Mouse (Mus musculus) MEL (cell line): ENCODE results near the gene Frmd6.

ENCODE experiments used
- CTCF ChIP-seq, 3 experiments: IDR thresholded peaks in 2 of 3; conservative IDR thresholded peaks in 1 of 3; 2 replicates each; pipeline ENCODE4 v1.5.1; 2011 to 2012; ENCODE audit warnings: low read length in 3 of 3, low read depth in 2 of 3, mild to moderate bottlenecking in 2 of 3, improper control_type of control experiment in 1 of 3, inconsistent platforms in 1 of 3, mixed read lengths in 1 of 3, moderate library complexity in 1 of 3; ENCODE audit not compliant: control insufficient read depth in 1 of 3, insufficient read depth in 1 of 3, poor library complexity in 1 of 3, severe bottlenecking in 1 of 3
- EP300 ChIP-seq, 2 experiments: IDR thresholded peaks; 2 replicates each; pipeline ENCODE4 v1.6.1; 2011; ENCODE audit warnings: improper control_type of control experiment in 2 of 2, low read length in 2 of 2, low read depth in 1 of 2, mild to moderate bottlenecking in 1 of 2
- MEF2A ChIP-seq: IDR thresholded peaks from 2 replicates; pipeline ENCODE4 v1.6.1; 2014; ENCODE audit warnings: low read depth, mild to moderate bottlenecking, inconsistent platforms, low read length, improper control_type of control experiment; ENCODE audit not compliant: poor library complexity, insufficient replicate concordance, severe bottlenecking; ENCODE audit errors: extremely low read depth
- TBP ChIP-seq: IDR thresholded peaks from 2 replicates; pipeline ENCODE4 v1.8.0; 2011; ENCODE audit warnings: low read depth, low read length, improper control_type of control experiment
- UBTF ChIP-seq: IDR thresholded peaks from 2 replicates; pipeline ENCODE4 v1.6.1; 2012; ENCODE audit warnings: low read depth, mild to moderate bottlenecking, inconsistent platforms, low read length, improper control_type of control experiment, moderate library complexity, borderline replicate concordance; ENCODE audit not compliant: insufficient read depth
- USF2 ChIP-seq, 2 experiments: IDR thresholded peaks; 2 replicates each; pipeline ENCODE4 v1.6.1; 2011 to 2012; ENCODE audit warnings: improper control_type of control experiment in 2 of 2, low read length in 2 of 2, borderline replicate concordance in 1 of 2, inconsistent platforms in 1 of 2, low read depth in 1 of 2, mild to moderate bottlenecking in 1 of 2; ENCODE audit not compliant: insufficient read depth in 1 of 2

GRCm38 (mm10) chr12:70832216-70832998, 7.1 kb downstream of the Frmd6 start:
- TF ChIP-seq USF2 (IDR thresholded peaks at IDR 0.05; ENCODE audit: borderline replicate concordance in 1 of 2, insufficient read depth in 1 of 2, low read depth in 1 of 2, low read length in 2 of 2) (no peak), MEF2A (no peak), CTCF (IDR thresholded peaks at IDR 0.05 in 2 of 3, conservative IDR thresholded peaks at IDR 0.05 in 1 of 3; ENCODE audit: control insufficient read depth in 1 of 3, insufficient read depth in 1 of 3, low read depth in 2 of 3, low read length in 3 of 3, poor library complexity in 1 of 3, severe bottlenecking in 1 of 3) (no peak), UBTF (no peak), TBP (no peak), EP300 (IDR thresholded peaks at IDR 0.05; ENCODE audit: low read depth in 1 of 2, low read length in 2 of 2) (peak in 1 of 2 experiments; percentile 17; a peak in 1 of 4 replicates)
